ENCODE assay signal across 25 mouse cellular contexts in the genomic region with DNA sequence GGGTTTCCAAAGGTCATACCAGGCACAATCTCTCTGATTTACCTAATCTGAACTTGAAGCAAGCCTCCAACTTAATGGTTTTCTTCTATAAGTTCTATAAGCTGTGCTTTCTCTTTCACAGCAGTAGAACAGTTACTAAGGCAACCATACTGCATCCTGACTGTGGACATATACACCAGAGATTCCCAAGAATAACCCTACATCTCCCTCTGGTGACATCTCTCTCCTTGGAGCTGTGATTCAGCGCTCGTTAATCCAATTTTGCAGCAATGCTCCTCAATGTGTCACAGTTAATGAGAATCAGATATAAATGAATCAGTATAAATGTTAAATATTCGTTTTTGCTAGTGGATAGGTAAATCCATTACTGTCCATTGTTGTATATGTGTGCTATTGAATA.
DNase-seq lines count a peak whose midpoint lies in the region; ATAC-seq and TF ChIP-seq lines count a peak whose summit lies in the region.
"Had no signal": no experiment of that assay in that cellular context is flagged by ENCODE, and none has a peak within 500 bp of the region (broad histone marks: within the 10 kb centered on the region; RNA-seq: fewer than 3 reads in every experiment).

No protein-coding gene starts in this region.

- H3K36me3 ChIP-seq in midbrain, postnatal 0 days (ENCODE audit: insufficient read depth, low read length), result no peaks in the 10 kb centered on the region
- H3K36me3 ChIP-seq in midbrain, embryonic 16.5 days (ENCODE audit: control insufficient read depth, insufficient read depth, low read length), result no peaks in the 10 kb centered on the region
- H3K36me3 ChIP-seq: embryonic facial prominence, embryonic 13.5 days; embryonic facial prominence, embryonic 15.5 days; forebrain, embryonic 10.5 days; forebrain, embryonic 12.5 days had no signal

- DNase-seq in midbrain, postnatal 0 days (ENCODE audit: low spot score), result no peak
- peak; percentile 60 for DNase-seq in retina, embryonic 14.5 days (ENCODE audit: low spot score)
- DNase-seq in kidney, adult 8-10 months, result no peak
- DNase-seq in layer of hippocampus, adult 9-11 months, result no peak
- DNase-seq: adrenal gland, adult 8-10 months; adrenal gland, postnatal 14 days; adrenal gland, postnatal 36 days; B cell, adult 2 months; cerebellum, adult 11-12 months; cerebellum, adult 2 months; cerebellum, adult 9-10 months; cerebellum, postnatal 10 days; cerebellum, postnatal 25 days; forebrain, postnatal 0 days had no signal

- peaks cover 3% of the 10 kb centered on the region; the same call in 1 of the 2 replicates for H3K4me1 ChIP-seq in midbrain, postnatal 0 days (ENCODE audit: insufficient read depth, low read length)
- H3K4me1 ChIP-seq in midbrain, embryonic 16.5 days (ENCODE audit: control insufficient read depth, insufficient read depth, low read length), result peaks cover 13% of the 10 kb centered on the region

- no peak overlapping the region for H3K4me2 ChIP-seq in midbrain, postnatal 0 days (ENCODE audit: low read depth, low read length, poor library complexity, severe bottlenecking)
- no peak overlapping the region for H3K4me2 ChIP-seq in midbrain, embryonic 16.5 days (ENCODE audit: low read length)
- H3K4me2 ChIP-seq: embryonic facial prominence, embryonic 13.5 days; embryonic facial prominence, embryonic 15.5 days; forebrain, embryonic 12.5 days had no signal

- WGBS in midbrain, postnatal 0 days, result 59% methylated on average over 3 of the region's 3 CpGs
- 75% methylated on average over 3 of the region's 3 CpGs for WGBS in midbrain, embryonic 16.5 days

- TF ChIP-seq CTCF in midbrain, postnatal 0 days (IDR thresholded peaks at IDR 0.05), result peak; percentile 29

- H3K4me3 ChIP-seq in midbrain, postnatal 0 days (ENCODE audit: low read depth, low read length), result no peak overlapping the region
- H3K4me3 ChIP-seq in midbrain, embryonic 16.5 days (ENCODE audit: low read depth, low read length), result no peak overlapping the region
- H3K4me3 ChIP-seq: embryonic facial prominence, embryonic 13.5 days; embryonic facial prominence, embryonic 15.5 days; erythroblast, embryonic 14.5 days; forebrain, embryonic 10.5 days; forebrain, embryonic 12.5 days had no signal

- no peak overlapping the region for H3K27ac ChIP-seq in midbrain, postnatal 0 days (ENCODE audit: low read depth, low read length)
- H3K27ac ChIP-seq in midbrain, embryonic 16.5 days (ENCODE audit: low read length), result no peak overlapping the region
- H3K27ac ChIP-seq: embryonic facial prominence, embryonic 13.5 days; embryonic facial prominence, embryonic 15.5 days; forebrain, embryonic 10.5 days; forebrain, embryonic 12.5 days had no signal

- H3K9ac ChIP-seq in midbrain, postnatal 0 days (replicated peaks; ENCODE audit: low read length, poor library complexity, severe bottlenecking), result no peak overlapping the region
- H3K9ac ChIP-seq in midbrain, embryonic 16.5 days (ENCODE audit: low read depth, low read length), result no peak overlapping the region
- H3K9ac ChIP-seq: embryonic facial prominence, embryonic 13.5 days; embryonic facial prominence, embryonic 15.5 days; forebrain, embryonic 12.5 days; forebrain, postnatal 0 days had no signal

- H3K9me3 ChIP-seq in midbrain, postnatal 0 days (ENCODE audit: low read length), result no peaks in the 10 kb centered on the region
- H3K9me3 ChIP-seq in midbrain, embryonic 16.5 days (replicated peaks; ENCODE audit: control insufficient read depth, low read length, poor library complexity, severe bottlenecking), result no peaks in the 10 kb centered on the region
- H3K9me3 ChIP-seq: embryonic facial prominence, embryonic 13.5 days; embryonic facial prominence, embryonic 15.5 days; forebrain, embryonic 10.5 days; forebrain, embryonic 12.5 days had no signal

- H3K27me3 ChIP-seq in midbrain, postnatal 0 days (ENCODE audit: insufficient read depth, low read length), result no peaks in the 10 kb centered on the region
- no peaks in the 10 kb centered on the region for H3K27me3 ChIP-seq in midbrain, embryonic 16.5 days (ENCODE audit: control insufficient read depth, insufficient read depth, low read depth, low read length)
- H3K27me3 ChIP-seq: CH12.LX; embryonic facial prominence, embryonic 13.5 days; embryonic facial prominence, embryonic 15.5 days; forebrain, embryonic 12.5 days; Patski had no signal

- ATAC-seq in midbrain, postnatal 0 days (ENCODE audit: low FRiP score), result no peak
- ATAC-seq in midbrain, embryonic 16.5 days, result no peak
- ATAC-seq: activated CD4-positive, CD25-positive, alpha-beta regulatory T cell, adult 4 months; CD4-positive, CD25-positive, alpha-beta regulatory T cell, adult 4 months; forebrain, embryonic 14.5 days; forebrain, postnatal 0 days; Patski had no signal
